Mouse (Mus musculus) thymus, adult 2 months (tissue): ENCODE measurements around the gene Nt5dc2. TPM values are rescaled to one million over a fixed set of nuclear protein-coding genes. Genes with fewer than 3 reads are reported as not detected.

Experiments
- DNase-seq: peaks from one replicate; pipeline ENCODE4 v3.0.0; 2021
- H3K27ac ChIP-seq: fragments of 200-500 bp; 2 replicates; pipeline ENCODE4 v1.5.1; 2012; ENCODE audit warnings: low read length, control low read depth; ENCODE audit not compliant: control insufficient read depth, insufficient read depth
- H3K27me3 ChIP-seq: fragments of 200-500 bp; 2 replicates; pipeline ENCODE4 v1.6.1; 2012; ENCODE audit warnings: mild to moderate bottlenecking, low read length, moderate library complexity, mixed read lengths; ENCODE audit not compliant: control insufficient read depth, insufficient read depth
- H3K36me3 ChIP-seq: fragments of 200-500 bp; 2 replicates; pipeline ENCODE4 v1.6.1; 2012; ENCODE audit warnings: mild to moderate bottlenecking, low read length, moderate library complexity; ENCODE audit not compliant: control insufficient read depth, insufficient read depth
- H3K4me1 ChIP-seq: fragments of 200-500 bp; replicated peaks from 2 replicates; pipeline ENCODE4 v1.6.1; 2012; ENCODE audit warnings: low read length; ENCODE audit not compliant: control insufficient read depth, insufficient read depth
- H3K4me3 ChIP-seq: fragments of 200-500 bp; 2 replicates; pipeline ENCODE4 v1.5.1; 2012; ENCODE audit warnings: mild to moderate bottlenecking, low read length, control low read depth, moderate library complexity; ENCODE audit not compliant: control insufficient read depth, insufficient read depth
- CTCF ChIP-seq: fragments of 200-500 bp; IDR thresholded peaks from 2 replicates; pipeline ENCODE4 v1.5.1; 2012; ENCODE audit warnings: mild to moderate bottlenecking, control low read depth, low read length, moderate library complexity, borderline replicate concordance; ENCODE audit not compliant: control insufficient read depth, poor library complexity, insufficient read depth; ENCODE audit errors: extremely low read depth
- POLR2A ChIP-seq: fragments of 200-500 bp; IDR thresholded peaks from 2 replicates; pipeline ENCODE4 v1.6.1; 2012; ENCODE audit warnings: mild to moderate bottlenecking, low read length, control low read depth, moderate library complexity; ENCODE audit not compliant: control insufficient read depth, poor library complexity, insufficient read depth; ENCODE audit errors: extremely low read depth
- WGBS: fragments of 180-500 bp; shearing (Covaris S2); methylation state at CpG from one replicate; pipeline ENCODE4 v1.1.7; 2018; 5-methylcytosine and 5-hydroxymethylcytosine counted together
- polyA plus RNA-seq: library from polyadenylated mRNA; depleted of rRNA; stranded (reverse); fragments of >200 nt; gene quantifications from 2 replicates; pipeline ENCODE4 v1.2.3, GENCODE M21; 2012

Gene Nt5dc2
- polyA plus RNA-seq, 1 experiment: 220 TPM

DNA sequence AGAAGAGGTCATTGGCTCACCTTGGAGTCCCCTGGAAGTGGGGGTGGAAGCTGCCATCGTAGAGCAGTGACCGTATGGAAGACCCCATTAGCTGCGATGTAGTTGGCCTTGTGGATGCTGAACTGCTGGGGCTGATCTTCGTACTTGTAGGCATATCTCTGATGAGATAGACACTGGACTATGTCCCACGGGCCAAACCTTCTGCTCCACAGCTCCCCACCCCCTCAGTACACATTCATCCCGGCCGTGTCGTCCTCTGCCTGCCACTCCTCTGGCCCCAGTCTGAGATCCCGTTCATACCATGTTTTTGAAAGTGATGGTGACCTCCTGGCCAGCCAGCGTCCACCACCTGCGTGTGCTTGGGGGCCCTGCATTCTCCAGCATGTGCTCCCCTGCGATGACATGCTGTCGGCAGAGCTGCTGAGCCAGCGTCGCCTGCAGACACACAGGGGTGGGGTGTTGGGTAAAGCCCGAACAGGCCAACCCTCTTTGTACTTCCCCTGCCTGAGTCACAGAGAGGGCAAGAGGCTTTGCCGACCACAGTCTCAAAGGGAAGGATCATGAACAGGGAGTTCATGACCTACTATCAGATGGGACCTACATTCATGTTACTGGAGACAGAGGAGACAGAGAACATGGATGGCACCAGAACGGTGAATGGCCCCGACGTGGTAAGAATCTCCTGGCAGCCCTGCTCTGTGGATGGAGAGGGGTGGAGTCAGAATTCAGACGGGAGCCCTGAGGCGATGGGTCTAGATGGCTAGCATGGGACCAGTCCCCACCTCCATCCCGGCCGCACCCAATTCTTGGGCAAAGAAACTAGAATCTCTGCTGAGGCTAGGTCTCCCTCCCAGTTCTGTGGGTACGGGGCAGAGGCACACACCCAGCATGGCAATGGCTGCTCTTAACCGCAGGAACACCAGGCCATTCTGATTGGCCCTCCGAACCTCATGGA, 29.6 kb downstream of the Nt5dc2 start:
- TF ChIP-seq CTCF: no peak
- TF ChIP-seq POLR2A: no peak
- no peaks in the 10 kb centered on the region for H3K4me1 ChIP-seq
- 57% methylated on average over 27 of the region's 27 CpGs for WGBS
- DNase-seq: no peak
- H3K27me3 ChIP-seq: no peaks in the 10 kb centered on the region
- no peak overlapping the region for H3K27ac ChIP-seq
- no peaks in the 10 kb centered on the region for H3K36me3 ChIP-seq
- H3K4me3 ChIP-seq: no peak overlapping the region

DNA sequence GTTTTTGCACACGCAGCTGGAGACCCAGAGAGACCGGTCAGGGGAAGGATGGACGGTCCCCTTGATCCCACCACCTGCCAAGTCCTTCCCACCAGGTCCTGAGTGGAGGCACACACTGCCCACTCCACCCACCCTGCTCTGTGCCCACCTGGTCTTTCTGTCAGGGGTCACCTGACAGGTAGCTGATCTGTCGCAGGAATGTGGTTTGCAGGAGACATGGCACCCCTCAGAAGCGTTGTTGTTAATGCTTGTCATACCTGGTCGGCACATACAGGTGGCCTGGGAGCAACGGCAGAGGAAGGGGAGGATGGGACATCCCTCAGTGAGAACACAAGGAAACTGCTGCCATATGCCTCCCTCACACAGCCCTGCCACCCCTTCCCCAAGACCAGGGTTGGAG, 30.3 kb downstream of the Nt5dc2 start:
- H3K27me3 ChIP-seq: no peaks in the 10 kb centered on the region
- DNase-seq: no peak
- 93% methylated on average over 7 of the region's 7 CpGs for WGBS
- no peaks in the 10 kb centered on the region for H3K4me1 ChIP-seq
- H3K36me3 ChIP-seq: no peaks in the 10 kb centered on the region
- TF ChIP-seq POLR2A: no peak
- no peak overlapping the region for H3K27ac ChIP-seq
- no peak overlapping the region for H3K4me3 ChIP-seq

GRCm38 (mm10) chr14:31161638-31162037, 30.8 kb downstream of the Nt5dc2 start:
- no peaks in the 10 kb centered on the region for H3K27me3 ChIP-seq
- no peak for DNase-seq
- no peaks in the 10 kb centered on the region for H3K36me3 ChIP-seq
- H3K27ac ChIP-seq: no peak overlapping the region
- no peak for TF ChIP-seq POLR2A
- no peak for TF ChIP-seq CTCF
- H3K4me1 ChIP-seq: no peaks in the 10 kb centered on the region
- WGBS: 91% methylated on average over 10 of the region's 10 CpGs
- H3K4me3 ChIP-seq: no peak overlapping the region

DNA sequence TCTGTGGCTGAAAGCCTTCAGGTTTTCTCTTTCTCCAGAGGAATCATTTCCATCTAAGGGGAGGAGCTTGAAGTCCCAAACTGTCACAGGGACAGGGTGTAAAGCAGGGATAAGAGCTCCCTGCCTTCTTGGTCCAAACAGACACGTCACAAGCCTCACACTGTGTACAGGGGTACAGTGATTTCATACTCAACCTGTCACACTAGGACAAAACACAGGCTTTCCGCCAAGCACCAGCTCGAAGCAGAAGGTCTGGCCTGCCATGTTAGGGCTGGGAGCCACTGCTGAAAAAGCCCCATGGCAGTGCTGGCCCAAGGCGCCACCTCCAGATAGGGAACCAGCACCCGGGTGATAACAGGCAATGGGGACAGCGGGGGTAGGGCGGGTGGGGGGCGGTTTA, 33.2 kb downstream of the Nt5dc2 start:
- TF ChIP-seq POLR2A: no peak
- no peak for TF ChIP-seq CTCF
- Histone ChIP-seq H3K27me3 (no peaks in the 10 kb centered on the region), H3K4me1 (no peaks in the 10 kb centered on the region), H3K4me3 (no peak overlapping the region), H3K36me3 (no peaks in the 10 kb centered on the region), H3K27ac (no peak overlapping the region)
- WGBS: 89% methylated on average over 8 of the region's 8 CpGs
- no peak for DNase-seq

GRCm38 (mm10) chr14:31165010-31165409, 34.2 kb downstream of the Nt5dc2 start:
- TF ChIP-seq POLR2A: no peak
- TF ChIP-seq CTCF: no peak
- Histone ChIP-seq H3K27me3 (no peaks in the 10 kb centered on the region), H3K4me1 (no peaks in the 10 kb centered on the region), H3K27ac (no peak overlapping the region), H3K4me3 (no peak overlapping the region), H3K36me3 (no peaks in the 10 kb centered on the region)
- DNase-seq: no peak
- WGBS: 84% methylated on average over 2 of the region's 2 CpGs

GRCm38 (mm10) chr14:31165458-31165857, 34.6 kb downstream of the Nt5dc2 start:
- H3K36me3 ChIP-seq: no peaks in the 10 kb centered on the region
- no peaks in the 10 kb centered on the region for H3K4me1 ChIP-seq
- TF ChIP-seq POLR2A (no peak), CTCF (no peak)
- no peaks in the 10 kb centered on the region for H3K27me3 ChIP-seq
- no peak overlapping the region for H3K27ac ChIP-seq
- WGBS: 41% methylated on average over 7 of the region's 7 CpGs
- DNase-seq: no peak
- no peak overlapping the region for H3K4me3 ChIP-seq

- no peak for DNase-seq
- WGBS: 11% methylated on average over 10 of the region's 10 CpGs
- peaks cover 4% of the 10 kb centered on the region; the same call in 1 of the 2 replicates for H3K36me3 ChIP-seq
- H3K4me1 ChIP-seq: no peaks in the 10 kb centered on the region
- H3K27ac ChIP-seq: no peak overlapping the region
- no peak overlapping the region for H3K4me3 ChIP-seq
- TF ChIP-seq POLR2A (no peak), CTCF (no peak)
- no peaks in the 10 kb centered on the region for H3K27me3 ChIP-seq
Observed at GRCm38 (mm10) chr14:31165991-31166630, 35.3 kb downstream of the Nt5dc2 start.
